Mouse (Mus musculus): ENCODE results near the gene Olfr1055.
"Not testable (repeated sequence)": the region's sequence is repeated elsewhere in the genome, so short reads cannot be mapped to it uniquely, and the experiment has no call there.

The Olfr1055 gene

GRCm38 (mm10) chr2:86350184-86350583, at the start of gene Olfr1055:
TSS of gene Olfr1055 (minus strand) at chr2:86350284.
- DNase-seq (ENCODE audit: low read depth, low spot score), result no peak

- no peak for DNase-seq (ENCODE audit: low read depth, low spot score)
Measured at GRCm38 (mm10) chr2:86395114-86395513, 45.0 kb upstream of the Olfr1055 start.

- DNase-seq (ENCODE audit: low read depth, low spot score), result not testable (repeated sequence)
Measured at GRCm38 (mm10) chr2:86388461-86388860, 38.4 kb upstream of the Olfr1055 start, which contains the start of gene Olfr1058. TSS of gene Olfr1058 (minus strand) at chr2:86388561.

GRCm38 (mm10) chr2:86378293-86378692, 28.2 kb upstream of the Olfr1055 start, which contains the start of gene Olfr1057:
TSS of gene Olfr1057 (minus strand) at chr2:86378393.
- DNase-seq (ENCODE audit: low read depth, low spot score), result no peak

- not testable (repeated sequence) for DNase-seq (ENCODE audit: low read depth, low spot score)
Measured at GRCm38 (mm10) chr2:86366342-86366741, 16.3 kb upstream of the Olfr1055 start.

- no peak for DNase-seq (ENCODE audit: low read depth, low spot score)
Measured at GRCm38 (mm10) chr2:86362369-86362768, 12.3 kb upstream of the Olfr1055 start, which contains the start of gene Olfr1056. TSS of gene Olfr1056 (minus strand) at chr2:86362469.

- DNase-seq (ENCODE audit: low read depth, low spot score), result not testable (repeated sequence)
Measured at GRCm38 (mm10) chr2:86351751-86352150, 1.7 kb upstream of the Olfr1055 start.

GRCm38 (mm10) chr2:86335333-86335732, 14.8 kb downstream of the Olfr1055 start, which contains the start of gene Olfr1054:
TSS of gene Olfr1054 (minus strand) at chr2:86335433.
- DNase-seq (ENCODE audit: low read depth, low spot score), result no peak

- DNase-seq (ENCODE audit: low read depth, low spot score), result no peak
Measured at GRCm38 (mm10) chr2:86315184-86315583, 34.9 kb downstream of the Olfr1055 start, which contains the start of gene Olfr1053. TSS of gene Olfr1053 (minus strand) at chr2:86315284.
